Mouse (Mus musculus) left cerebral cortex, adult 11 months (tissue): ENCODE results near the gene Tmem117.

Experiments
- DNase-seq: peaks from one replicate; pipeline ENCODE4 v3.0.0; 2022; ENCODE audit warnings: low spot score

Gene Tmem117

DNA sequence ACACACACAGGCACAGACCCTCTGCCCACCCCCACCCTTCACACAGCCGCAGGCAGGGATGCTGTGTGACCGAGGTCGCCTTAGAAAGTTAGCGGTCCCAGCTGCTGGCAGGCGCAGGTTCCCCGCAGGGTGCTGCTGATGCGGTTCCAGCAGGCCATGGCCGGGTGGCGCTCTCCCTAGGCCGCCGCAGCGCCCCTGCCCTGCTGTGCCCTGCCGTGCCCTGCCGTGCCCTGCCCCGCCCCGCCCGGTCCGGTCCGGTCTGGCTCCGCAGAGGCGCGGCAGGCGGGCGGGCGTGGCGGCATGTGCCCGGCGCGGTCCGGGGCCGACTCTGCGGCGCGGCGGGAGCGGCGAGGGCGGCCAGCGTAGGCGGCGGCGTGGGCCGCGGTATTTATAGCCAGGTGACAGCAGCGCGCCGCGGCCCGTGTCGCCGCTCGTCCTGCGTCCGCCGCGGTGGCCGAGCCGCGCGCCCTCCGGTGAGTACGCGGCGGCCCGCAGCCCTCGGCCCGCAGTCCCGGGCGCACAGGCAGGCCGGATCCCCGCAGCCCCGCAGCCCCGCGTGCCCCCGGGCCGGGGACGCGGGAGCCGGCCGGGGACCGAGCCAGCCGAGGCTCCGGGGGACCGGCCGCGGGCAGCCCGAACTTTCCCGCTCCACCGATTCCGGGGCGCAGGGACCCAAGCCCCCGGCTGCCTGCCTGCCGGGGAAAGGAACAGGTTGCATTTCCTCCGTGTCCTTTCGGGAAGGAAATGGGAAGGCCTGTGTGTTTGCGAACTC lies at the start of gene Tmem117:
Tmem117 (plus strand) TSS at position 403 of the 772 bp plus-strand sequence.
- no peak for DNase-seq

DNA sequence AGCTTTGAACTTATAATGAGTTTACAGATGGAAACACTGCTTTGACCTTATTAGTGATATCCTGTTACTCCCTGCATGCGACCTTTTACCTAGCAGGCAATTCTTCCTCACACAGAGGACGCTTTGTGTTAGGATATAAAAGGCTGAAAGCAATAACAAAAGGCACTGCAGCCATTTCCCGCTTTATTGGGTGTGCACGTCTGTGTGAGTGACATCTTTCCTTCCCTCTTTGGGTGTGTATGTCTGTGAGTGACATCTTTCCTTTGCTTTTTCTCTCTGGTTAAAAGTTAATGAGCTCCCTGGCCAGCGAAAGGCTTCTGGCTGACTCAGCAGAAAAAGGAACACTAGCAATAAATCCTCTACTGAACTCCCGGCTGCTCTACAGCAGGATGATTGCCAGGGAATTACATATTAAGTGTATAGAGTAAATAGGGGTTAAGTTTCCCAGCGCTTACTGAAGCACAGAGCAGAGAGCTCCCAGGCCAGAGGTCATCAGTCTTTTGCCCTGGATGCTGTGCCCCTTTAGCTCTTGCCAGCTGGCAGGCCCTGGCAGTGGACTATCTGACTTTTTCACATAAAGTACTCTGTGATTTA lies 46.9 kb upstream of the Tmem117 start:
- no peak for DNase-seq

DNA sequence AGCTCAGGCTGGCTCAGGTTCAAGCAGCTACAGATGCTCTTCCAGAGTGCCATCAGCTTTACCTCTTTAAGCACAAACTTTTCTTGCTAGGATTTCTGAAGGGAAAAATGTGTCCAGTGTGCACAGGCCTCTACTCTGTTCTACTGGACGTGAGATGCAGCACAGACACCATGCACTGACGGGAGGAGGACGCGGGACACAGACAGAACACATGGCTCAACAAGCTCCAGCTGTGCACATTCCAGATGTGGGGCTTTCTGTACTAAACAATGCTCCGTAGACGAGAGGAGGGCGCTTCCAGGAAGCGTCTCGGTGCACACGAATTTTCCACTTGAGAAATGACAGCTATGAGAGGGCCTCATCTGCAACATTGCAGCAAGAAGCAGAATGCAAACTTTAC lies 45.9 kb upstream of the Tmem117 start:
- DNase-seq: no peak

DNA sequence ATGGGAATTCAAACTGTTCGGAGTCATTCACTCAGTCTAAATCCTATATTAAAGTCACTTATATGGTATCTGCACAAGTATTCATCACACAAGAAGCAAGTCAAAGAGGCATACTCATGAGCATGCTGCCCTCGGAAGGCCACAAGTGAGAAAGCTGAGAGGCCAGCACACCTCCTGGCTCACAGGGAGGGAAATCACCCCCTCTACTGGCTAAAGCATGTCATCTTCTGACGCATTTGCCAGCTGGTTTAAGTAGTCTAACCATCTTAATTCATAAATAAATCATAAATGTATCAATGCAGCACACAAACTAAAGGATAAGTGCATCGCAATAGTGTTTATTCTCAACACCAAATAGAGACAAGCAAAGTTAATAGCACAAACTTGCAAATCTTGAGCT lies 44.3 kb upstream of the Tmem117 start:
- no peak for DNase-seq

DNA sequence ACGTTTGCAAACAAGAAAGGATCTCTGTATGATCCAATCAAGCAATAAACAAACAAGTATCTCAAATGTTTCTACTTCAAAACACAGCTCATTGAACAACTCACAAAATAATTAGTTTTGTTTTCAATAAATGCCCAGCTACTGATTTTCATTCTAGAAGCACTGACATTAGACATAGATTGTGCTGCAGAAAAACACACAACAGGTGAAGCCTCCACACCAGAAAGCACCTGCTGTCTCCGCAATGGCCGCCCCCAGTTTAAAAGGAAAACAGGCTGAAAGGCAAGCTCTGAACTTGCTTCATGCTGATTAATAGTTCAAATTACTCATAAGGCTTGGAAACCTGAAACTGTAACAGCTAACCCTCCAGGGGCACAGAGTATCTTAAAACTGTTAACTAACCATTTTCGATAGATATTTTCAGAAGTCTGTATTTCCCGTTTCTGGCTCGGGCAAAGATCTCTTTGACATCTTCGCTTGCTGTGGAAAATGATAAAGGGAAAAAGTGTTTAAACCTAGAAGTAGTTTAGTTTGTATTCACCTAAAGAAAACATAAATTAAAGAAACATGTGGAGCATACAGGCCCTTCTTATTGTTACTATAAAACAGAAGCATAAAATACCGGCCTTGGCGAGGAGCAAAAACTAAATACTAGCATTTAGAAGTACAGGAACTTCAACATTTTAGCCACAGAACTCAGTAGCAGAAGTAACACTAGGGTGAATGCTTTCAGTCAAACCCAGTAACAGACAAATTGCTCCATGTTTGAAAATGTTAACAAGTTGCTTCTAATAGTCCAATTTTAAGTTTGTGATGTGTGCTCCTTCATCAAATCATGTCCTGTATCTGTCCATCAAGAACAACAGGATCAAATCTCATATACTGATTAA lies 41.0 kb upstream of the Tmem117 start:
- no peak for DNase-seq

DNA sequence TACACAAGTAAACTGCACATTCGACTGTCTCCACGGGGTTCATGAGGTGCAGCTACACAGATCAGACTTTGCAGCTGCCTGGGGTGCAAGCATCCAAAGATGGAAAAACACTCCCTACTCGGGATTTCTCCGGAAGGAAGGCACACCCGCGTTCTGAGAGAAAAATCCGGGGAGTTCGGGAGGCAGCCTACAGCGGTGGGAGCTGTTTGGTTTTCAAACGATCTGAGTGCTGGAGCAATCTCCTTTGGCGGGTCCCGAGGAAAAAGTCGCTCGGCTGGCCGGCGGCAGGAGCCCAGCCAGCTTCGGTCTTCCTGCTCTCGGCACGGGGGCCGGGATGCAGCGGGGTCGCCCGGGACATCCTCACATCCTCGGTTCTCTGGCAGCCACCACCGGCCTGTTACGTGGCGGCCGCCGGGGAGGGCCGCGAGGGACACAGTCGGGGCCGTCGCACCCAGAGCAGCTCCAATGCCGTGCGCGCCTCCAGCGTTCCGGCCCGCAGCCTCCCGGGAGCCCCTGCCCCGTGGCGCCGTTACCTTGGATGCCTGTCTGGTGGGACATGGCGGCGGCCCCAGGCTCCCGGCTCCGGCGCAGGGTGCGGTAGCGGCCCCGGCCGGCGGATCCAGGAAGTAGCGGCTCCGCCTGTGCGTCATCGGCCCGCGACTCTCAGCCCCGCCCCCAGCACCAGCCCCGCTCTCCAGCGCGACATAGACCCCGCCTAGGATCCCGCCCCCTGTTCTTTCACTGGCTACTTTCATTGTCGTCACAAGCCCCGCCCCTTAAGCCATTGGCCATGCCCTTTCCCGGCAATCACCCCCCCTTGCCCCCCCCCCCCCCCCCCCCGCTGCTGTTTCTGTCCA lies 39.6 kb upstream of the Tmem117 start, which contains the start of gene Twf1:
Twf1 (minus strand) TSS at position 671 of the 857 bp plus-strand sequence.
- DNase-seq: peak; percentile 94

DNA sequence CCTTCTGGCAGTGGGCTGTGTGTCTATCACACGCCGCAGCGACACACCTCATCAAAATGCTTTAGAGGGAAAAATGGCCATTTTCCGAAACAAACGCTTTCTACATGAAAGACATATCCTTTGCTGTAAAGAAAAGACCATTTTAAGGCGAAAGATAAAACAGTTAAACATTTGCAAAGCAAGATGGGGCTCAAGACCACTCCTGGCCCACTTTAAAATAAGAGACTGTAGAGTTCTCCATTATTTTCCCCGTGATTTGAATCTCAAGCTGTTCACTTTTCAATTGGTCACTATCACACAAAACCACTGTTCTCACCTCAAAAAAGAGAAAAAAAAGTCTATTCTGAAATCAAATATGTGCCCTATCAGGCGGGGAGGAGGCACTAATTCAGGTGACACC lies 38.9 kb upstream of the Tmem117 start:
- DNase-seq: no peak

DNA sequence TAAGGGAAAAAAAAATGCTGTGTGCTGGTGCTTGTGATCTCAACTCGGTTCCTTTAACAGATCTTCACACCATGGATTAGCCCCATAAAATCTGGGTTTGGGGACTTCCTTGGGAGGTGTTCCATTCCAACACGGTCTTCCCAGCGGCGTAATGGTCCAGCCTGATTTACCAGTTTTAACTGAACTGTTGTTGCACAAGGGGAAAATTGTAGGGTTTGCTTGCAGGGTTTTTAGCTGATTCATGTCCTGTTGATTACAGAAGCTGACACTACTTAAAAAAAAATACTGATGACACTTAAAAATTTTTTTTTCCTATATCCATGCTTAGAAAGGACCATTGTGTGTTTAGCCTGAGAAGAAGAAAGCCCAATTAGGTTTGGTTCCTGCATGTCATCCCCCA lies 37.7 kb upstream of the Tmem117 start:
- no peak for DNase-seq

DNA sequence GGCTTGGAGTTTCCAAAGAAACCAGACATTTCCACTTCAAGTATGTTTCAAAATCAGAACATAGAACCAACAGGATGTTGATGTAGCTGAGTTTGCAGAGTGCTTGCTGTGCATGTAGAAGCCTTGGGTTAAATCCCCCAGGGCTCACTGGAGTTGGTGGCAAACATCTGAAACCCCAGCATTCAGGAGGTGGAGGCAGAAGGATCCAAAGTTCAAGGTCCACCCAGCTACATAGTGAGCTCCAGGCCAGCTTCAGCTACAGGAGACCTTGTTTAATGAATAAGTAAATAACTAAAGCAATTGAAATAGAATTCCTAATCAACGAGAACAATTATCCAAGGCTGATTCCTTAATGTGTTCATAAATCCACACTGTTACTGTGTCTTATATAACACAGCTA lies 35.4 kb upstream of the Tmem117 start:
- no peak for DNase-seq

DNA sequence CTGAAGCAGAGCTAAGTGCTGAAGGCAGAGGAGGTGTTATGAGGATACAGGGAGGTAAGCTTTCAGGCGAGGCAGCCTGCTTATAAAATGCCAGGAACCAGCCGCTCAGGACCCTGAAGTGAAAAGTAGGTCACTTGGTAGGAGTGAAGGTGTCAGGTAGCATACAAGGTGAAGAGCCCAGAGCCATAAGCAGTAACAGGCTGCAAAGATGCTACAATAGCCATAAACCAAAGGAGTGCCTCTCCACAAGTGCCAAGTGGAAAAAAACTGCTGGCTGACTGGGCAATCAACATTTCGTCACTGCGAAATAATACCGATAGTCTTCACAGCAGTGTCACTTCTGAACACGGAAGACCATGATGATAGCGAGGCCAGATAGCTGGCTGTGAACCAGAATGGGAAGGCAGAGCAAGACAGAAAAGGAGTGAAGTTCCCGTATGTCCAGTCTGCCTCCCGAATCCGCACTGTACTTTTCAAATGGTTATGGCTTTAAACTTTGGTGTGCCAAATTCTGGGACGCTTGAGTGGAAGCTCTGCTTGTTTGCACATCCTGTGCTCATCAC lies 28.8 kb upstream of the Tmem117 start:
- no peak for DNase-seq

DNA sequence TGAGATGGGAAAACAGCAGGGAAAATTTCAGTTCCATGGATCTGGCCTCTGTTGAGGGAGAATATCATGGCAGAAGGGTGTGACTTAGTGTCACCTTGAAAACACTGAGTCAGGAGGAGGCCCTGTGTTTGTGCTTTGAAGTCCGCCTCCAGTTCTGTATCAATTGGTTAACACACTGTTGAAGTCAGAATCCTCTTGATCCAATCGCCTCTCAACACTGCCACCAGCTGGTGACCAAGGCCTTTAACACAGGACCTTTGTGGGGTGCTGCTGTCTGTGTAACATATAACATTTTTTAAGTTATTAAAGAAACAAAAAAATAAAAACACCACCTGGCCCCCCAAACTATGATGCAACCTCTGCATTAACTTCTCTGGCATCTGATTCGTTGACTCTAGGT lies 27.7 kb upstream of the Tmem117 start:
- no peak for DNase-seq

DNA sequence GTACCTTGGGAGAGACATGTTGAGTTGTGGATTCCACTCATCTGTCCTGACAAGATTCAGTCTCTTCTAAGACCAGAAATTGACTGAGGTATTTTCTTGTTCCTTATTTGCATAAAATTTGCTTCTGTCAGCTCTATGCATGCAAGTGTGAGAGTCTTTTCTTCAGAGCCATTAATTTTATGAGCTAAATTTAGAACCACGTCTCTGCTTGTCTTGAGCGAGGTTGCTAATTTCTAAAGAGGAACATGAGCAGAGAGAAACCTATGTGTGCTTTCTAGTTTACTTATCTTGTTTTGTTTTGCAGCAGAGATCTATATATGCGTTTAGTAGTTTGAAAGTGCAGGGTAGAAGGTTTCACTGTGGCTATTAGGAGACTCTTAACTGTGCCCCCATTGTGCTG lies 26.6 kb upstream of the Tmem117 start:
- no peak for DNase-seq

DNA sequence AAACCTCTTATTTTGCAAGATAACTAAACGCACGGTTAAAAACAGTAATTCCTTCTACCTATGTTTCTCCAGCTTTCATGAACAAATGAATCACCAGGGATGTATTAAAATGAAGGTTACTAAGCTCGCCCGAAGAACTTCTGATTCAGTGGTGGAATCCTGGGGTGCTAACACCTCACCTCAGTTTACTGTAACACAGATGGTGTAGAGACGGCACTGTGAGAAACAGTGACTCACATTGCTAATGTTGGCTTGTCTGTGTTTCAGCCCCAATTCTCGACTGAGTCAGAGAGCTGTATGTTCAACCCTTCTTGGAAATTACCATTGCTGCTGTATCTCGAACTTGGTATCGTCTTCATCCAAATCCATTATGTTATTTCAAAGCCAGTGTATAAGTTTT lies 21.3 kb upstream of the Tmem117 start:
- DNase-seq: no peak

DNA sequence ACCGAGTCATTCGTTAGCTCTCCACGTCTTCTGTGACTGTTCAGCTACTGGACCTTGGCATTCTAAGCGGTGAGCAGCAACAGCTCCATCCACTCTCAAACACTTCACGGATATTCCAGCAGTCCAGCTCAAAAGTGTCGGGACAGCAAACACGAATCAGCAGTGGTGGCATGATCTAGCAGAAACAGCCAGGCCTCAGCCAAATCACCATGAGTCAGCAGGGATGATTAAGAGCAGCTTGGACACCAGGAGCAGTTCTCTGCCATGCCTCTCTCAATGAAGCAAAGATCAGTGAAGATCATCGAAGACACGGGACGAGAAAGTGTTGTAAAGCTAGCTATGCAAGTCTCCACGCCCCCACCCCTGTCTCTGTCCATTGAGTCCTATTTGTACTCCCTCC lies 13.0 kb upstream of the Tmem117 start:
- DNase-seq: no peak

DNA sequence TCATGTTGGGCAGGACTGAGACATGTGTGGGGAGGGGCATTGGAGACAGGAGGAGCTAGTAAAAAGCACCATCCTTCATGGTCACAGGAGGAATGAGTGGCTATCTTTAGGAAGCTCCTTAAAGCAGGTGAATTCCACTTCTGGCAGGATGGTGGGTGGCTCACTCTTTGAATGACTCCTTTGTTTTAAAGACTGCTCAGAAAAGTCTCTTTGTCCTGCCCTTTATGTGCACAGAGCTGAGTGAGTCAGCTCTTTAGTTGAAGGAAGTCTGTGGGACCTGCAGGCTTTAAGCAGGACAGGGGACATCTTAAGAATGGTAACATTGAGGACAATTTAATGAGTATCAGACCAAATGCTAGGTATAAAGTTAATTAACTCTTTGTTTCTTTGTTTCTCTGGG lies 8.1 kb upstream of the Tmem117 start:
- no peak for DNase-seq

DNA sequence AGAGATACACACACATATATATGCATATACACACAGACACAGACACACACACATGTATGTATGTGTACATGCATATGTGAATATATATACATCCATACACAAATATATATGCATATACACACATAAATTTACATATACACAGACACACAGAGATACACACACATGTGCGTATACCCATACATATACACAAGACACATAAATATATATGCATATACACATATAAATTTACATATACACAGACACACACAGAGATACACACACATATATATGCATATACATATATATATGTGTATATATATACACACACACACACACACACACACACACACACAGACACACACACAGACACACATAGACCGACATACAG lies 586 bp upstream of the Tmem117 start:
- no peak for DNase-seq

DNA sequence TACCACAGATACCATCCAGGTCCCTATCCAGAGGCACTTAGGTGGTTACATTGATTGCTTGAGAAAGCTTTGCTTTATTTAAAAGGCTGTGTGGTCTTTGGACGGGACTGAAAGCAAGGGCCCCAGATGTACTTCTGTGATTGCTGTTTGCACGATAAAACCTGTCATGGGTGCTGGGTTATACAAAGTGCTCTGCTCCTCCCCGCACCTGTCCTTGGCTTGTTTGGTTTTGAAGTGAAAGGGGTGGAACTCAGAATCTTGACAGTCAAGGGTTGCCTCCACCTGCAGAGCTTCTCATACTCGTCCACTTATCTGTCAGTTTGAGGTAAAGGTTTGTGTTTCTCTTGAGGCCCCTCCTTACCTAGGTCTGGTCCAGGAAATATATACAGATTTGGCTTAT lies 1.5 kb downstream of the Tmem117 start:
- DNase-seq: no peak

DNA sequence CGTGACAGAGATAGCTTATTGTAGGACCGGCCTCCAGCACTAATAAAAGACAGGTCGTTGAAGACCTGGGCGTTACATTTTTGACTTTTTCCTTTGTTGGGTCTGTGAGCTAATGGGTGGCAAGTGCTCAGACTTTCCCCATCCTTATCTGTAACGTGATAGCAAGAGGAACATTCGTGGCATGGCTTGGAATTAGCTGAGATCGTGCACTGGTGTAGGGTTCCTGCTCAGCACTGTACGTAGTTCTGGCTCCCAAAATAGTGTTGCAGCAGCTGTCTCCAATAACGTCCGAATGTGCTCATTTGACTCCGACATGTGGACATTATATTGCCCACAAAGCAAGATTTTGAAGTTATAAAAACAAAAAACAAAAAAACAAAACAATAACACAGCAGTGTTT lies 5.5 kb downstream of the Tmem117 start:
- DNase-seq: no peak

DNA sequence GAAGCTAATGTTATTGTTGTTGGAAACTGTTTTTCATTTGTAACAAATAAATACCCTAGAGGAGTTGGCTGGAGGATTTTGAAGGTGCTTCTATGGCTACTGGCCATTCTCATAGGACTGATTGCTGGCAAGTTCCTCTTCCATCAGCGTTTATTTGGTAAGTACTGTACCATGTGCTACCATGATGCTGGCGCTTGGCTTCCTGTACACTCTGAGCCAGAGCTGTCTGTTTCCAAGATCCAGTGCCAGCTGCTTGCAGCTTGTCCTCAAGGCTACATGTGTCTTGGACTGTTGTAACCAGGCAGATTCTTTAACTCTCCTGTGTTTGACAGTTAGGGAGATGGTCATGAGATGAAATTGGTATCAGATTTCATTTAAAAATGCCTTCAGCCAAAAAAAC lies 9.2 kb downstream of the Tmem117 start:
- DNase-seq: no peak

DNA sequence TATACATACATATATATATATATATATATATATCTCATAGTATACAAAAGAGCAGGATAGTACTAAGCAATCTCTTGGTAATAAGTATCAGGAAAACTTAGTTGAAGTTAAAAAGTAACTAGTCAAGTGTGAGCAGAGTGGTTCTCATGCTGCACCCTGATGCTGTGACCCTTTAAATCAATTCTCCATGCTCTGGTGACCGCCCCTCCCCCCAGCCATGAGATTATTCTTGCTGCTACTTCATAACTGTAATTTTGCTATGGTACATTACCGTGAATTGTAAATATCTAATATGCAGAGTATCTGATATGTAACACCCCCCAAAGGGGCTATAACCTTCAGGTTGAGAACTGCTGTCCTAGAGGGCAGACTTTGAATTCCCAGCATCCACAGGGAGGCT lies 10.1 kb downstream of the Tmem117 start:
- DNase-seq: no peak

DNA sequence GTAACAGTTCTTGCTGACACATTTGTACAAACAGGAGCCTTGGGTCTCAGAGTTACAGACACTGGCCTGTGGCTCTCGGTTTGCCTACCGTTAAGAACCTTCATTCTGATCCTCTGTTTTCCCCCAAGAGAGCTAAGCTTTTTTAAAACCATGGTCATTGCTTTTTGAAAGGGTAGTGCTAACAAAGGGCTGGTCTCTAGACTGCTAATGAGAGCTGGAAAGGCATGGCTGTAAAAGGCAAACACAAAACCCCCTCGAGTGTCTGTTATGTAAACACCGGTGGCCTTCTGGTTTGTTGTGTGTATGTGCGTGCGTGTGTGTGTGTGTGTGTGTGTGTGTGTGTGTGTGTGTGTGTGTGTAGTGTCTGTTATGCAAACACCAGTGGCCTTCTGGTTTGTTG lies 17.0 kb downstream of the Tmem117 start:
- no peak for DNase-seq

DNA sequence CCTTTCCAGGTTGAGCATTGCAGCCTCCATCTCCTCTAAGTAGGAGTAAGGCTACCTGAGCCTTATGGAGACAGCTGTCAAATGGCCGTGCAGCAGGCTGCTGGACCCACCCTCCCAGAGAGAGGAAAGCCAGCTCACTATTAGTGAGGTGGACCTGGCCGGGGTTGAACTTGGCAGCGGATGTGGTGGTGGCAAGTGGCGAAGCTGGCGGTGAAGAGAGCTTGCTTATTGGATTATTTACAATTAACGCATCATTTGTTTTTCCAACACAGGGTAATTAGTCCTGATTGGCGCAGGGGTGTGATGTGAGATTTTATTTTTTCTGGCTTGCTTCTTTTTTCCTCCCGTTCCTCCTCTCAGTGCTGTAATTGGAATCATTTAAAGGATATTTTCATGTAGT lies 19.4 kb downstream of the Tmem117 start:
- DNase-seq: no peak
